Mouse (Mus musculus) MEL (cell line): ENCODE results near the gene Cep85l. TPM values are rescaled to one million over a fixed set of nuclear protein-coding genes. Genes with fewer than 3 reads are reported as not detected.

Source experiments
- DNase-seq: peaks from one replicate; pipeline ENCODE4 v3.0.0; 2011; ENCODE audit warnings: low read depth, low spot score
- H3K27ac ChIP-seq: 2 replicates; pipeline ENCODE4 v1.5.1; 2012; ENCODE audit warnings: low read depth, mild to moderate bottlenecking, control low read depth, low read length, moderate library complexity; ENCODE audit not compliant: control insufficient read depth
- H3K27me3 ChIP-seq, 2 experiments: fragments of 150-350 bp in 1 of 2; sonication (generic) in 1 of 2; 2 replicates each; pipeline ENCODE4 v1.6.1; 2012; ENCODE audit warnings: low read length in 2 of 2, mild to moderate bottlenecking in 2 of 2, improper control_type of control experiment in 1 of 2, moderate library complexity in 1 of 2; ENCODE audit not compliant: insufficient read depth in 2 of 2, control insufficient read depth in 1 of 2
- H3K36me3 ChIP-seq, 2 experiments: 2 replicates each; pipeline ENCODE4 v1.6.1; 2012 to 2014; ENCODE audit warnings: low read length in 2 of 2, improper control_type of control experiment in 1 of 2, inconsistent platforms in 1 of 2, mild to moderate bottlenecking in 1 of 2; ENCODE audit not compliant: insufficient read depth in 2 of 2, control insufficient read depth in 1 of 2
- H3K4me1 ChIP-seq, 2 experiments: fragments of 150-350 bp in 1 of 2; sonication (generic) in 1 of 2; 2 replicates each; pipeline ENCODE4 v1.6.1; 2012; ENCODE audit warnings: low read length in 2 of 2, improper control_type of control experiment in 1 of 2, mild to moderate bottlenecking in 1 of 2; ENCODE audit not compliant: insufficient read depth in 2 of 2, control insufficient read depth in 1 of 2
- H3K4me3 ChIP-seq, 2 experiments: fragments of 150-350 bp in 1 of 2; sonication (generic) in 1 of 2; 2 replicates each; pipeline ENCODE4 v1.5.1; 2012; ENCODE audit warnings: low read depth in 2 of 2, low read length in 2 of 2, mild to moderate bottlenecking in 2 of 2, moderate library complexity in 2 of 2, control low read depth in 1 of 2, improper control_type of control experiment in 1 of 2; ENCODE audit not compliant: control insufficient read depth in 1 of 2, insufficient read depth in 1 of 2
- H3K79me2 ChIP-seq: 2 replicates; pipeline ENCODE4 v1.6.1; 2012; ENCODE audit warnings: mild to moderate bottlenecking, low read length, moderate library complexity; ENCODE audit not compliant: control insufficient read depth, poor library complexity, insufficient read depth
- H3K9ac ChIP-seq: 2 replicates; pipeline ENCODE4 v1.6.1; 2012; ENCODE audit warnings: low read depth, mild to moderate bottlenecking, control low read depth, low read length, moderate library complexity; ENCODE audit not compliant: control insufficient read depth, poor library complexity, severe bottlenecking
- H3K9me3 ChIP-seq: fragments of 150-350 bp; sonication (generic); replicated peaks from 2 replicates; pipeline ENCODE4 v1.6.1; 2012; ENCODE audit warnings: mild to moderate bottlenecking, low read length, improper control_type of control experiment, moderate library complexity; ENCODE audit not compliant: insufficient read depth
- BHLHE40 ChIP-seq: IDR thresholded peaks from 2 replicates; pipeline ENCODE4 v1.6.1; 2012; ENCODE audit warnings: low read depth, mild to moderate bottlenecking, inconsistent platforms, low read length, improper control_type of control experiment, borderline replicate concordance
- CHD1 ChIP-seq: IDR thresholded peaks from 2 replicates; pipeline ENCODE4 v1.6.1; 2012; ENCODE audit warnings: low read depth, mild to moderate bottlenecking, inconsistent platforms, low read length, improper control_type of control experiment
- CTCF ChIP-seq, 3 experiments: IDR thresholded peaks in 2 of 3; conservative IDR thresholded peaks in 1 of 3; 2 replicates each; pipeline ENCODE4 v1.5.1; 2011 to 2012; ENCODE audit warnings: low read length in 3 of 3, low read depth in 2 of 3, mild to moderate bottlenecking in 2 of 3, improper control_type of control experiment in 1 of 3, inconsistent platforms in 1 of 3, mixed read lengths in 1 of 3, moderate library complexity in 1 of 3; ENCODE audit not compliant: control insufficient read depth in 1 of 3, insufficient read depth in 1 of 3, poor library complexity in 1 of 3, severe bottlenecking in 1 of 3
- EP300 ChIP-seq, 2 experiments: IDR thresholded peaks; 2 replicates each; pipeline ENCODE4 v1.6.1; 2011; ENCODE audit warnings: improper control_type of control experiment in 2 of 2, low read length in 2 of 2, low read depth in 1 of 2, mild to moderate bottlenecking in 1 of 2
- ETS1 ChIP-seq: IDR thresholded peaks from 2 replicates; pipeline ENCODE4 v1.6.1; 2012; ENCODE audit warnings: low read depth, mild to moderate bottlenecking, inconsistent platforms, low read length, improper control_type of control experiment, moderate library complexity
- GATA1 ChIP-seq: IDR thresholded peaks from 2 replicates; pipeline ENCODE4 v1.6.1; 2011; ENCODE audit warnings: low read depth, low read length, improper control_type of control experiment
- HCFC1 ChIP-seq: IDR thresholded peaks from 2 replicates; pipeline ENCODE4 v1.6.1; 2012; ENCODE audit warnings: low read depth, mild to moderate bottlenecking, inconsistent platforms, low read length, improper control_type of control experiment, moderate library complexity
- JUND ChIP-seq: IDR thresholded peaks from 2 replicates; pipeline ENCODE4 v1.6.1; 2011; ENCODE audit warnings: low read depth, mild to moderate bottlenecking, improper control_type of control experiment, low read length
- MAZ ChIP-seq: IDR thresholded peaks from 2 replicates; pipeline ENCODE4 v1.6.1; 2012; ENCODE audit warnings: low read depth, mild to moderate bottlenecking, inconsistent platforms, low read length, improper control_type of control experiment
- NELFE ChIP-seq: IDR thresholded peaks from 2 replicates; pipeline ENCODE4 v1.6.1; 2011; ENCODE audit warnings: low read depth, low read length, improper control_type of control experiment
- POLR2AphosphoS2 ChIP-seq: IDR thresholded peaks from 2 replicates; pipeline ENCODE4 v1.6.1; 2011; ENCODE audit warnings: low read length, improper control_type of control experiment
- RCOR1 ChIP-seq: IDR thresholded peaks from 2 replicates; pipeline ENCODE4 v1.6.1; 2012; ENCODE audit warnings: low read depth, mild to moderate bottlenecking, inconsistent platforms, low read length, improper control_type of control experiment
- SMC3 ChIP-seq: IDR thresholded peaks from 2 replicates; pipeline ENCODE4 v1.6.1; 2011; ENCODE audit warnings: low read depth, low read length, improper control_type of control experiment
- TCF12 ChIP-seq: IDR thresholded peaks from 2 replicates; pipeline ENCODE4 v1.6.1; 2014; ENCODE audit warnings: low read depth, mild to moderate bottlenecking, inconsistent platforms, low read length, improper control_type of control experiment, moderate library complexity
- USF1 ChIP-seq: IDR thresholded peaks from 2 replicates; pipeline ENCODE4 v1.6.1; 2014; ENCODE audit warnings: low read depth, mild to moderate bottlenecking, inconsistent platforms, low read length, improper control_type of control experiment, moderate library complexity
- USF2 ChIP-seq, 2 experiments: IDR thresholded peaks; 2 replicates each; pipeline ENCODE4 v1.6.1; 2011 to 2012; ENCODE audit warnings: improper control_type of control experiment in 2 of 2, low read length in 2 of 2, borderline replicate concordance in 1 of 2, inconsistent platforms in 1 of 2, low read depth in 1 of 2, mild to moderate bottlenecking in 1 of 2; ENCODE audit not compliant: insufficient read depth in 1 of 2
- ZKSCAN1 ChIP-seq: IDR thresholded peaks from 2 replicates; pipeline ENCODE4 v1.6.1; 2012; ENCODE audit warnings: low read depth, mild to moderate bottlenecking, inconsistent platforms, low read length, improper control_type of control experiment, moderate library complexity
- ZMIZ1 ChIP-seq: IDR thresholded peaks from 2 replicates; pipeline ENCODE4 v1.6.1; 2012; ENCODE audit warnings: low read depth, mild to moderate bottlenecking, inconsistent platforms, low read length, improper control_type of control experiment, moderate library complexity
- ZNF384 ChIP-seq: IDR thresholded peaks from 2 replicates; pipeline ENCODE4 v1.6.1; 2012; ENCODE audit warnings: low read depth, mild to moderate bottlenecking, inconsistent platforms, low read length, improper control_type of control experiment
- polyA plus RNA-seq, 2 experiments: library from polyadenylated mRNA; stranded (reverse) in 1 of 2; unstranded in 1 of 2; fragments of >175 nt in 1 of 2; fragments of >200 nt in 1 of 2; gene quantifications; 2 replicates each; pipeline versions ENCODE4 v1.2.1 to v1.2.4; 2012; ENCODE audit warnings: low replicate concordance in 2 of 2, low read depth in 1 of 2; ENCODE audit not compliant: insufficient read length in 2 of 2, insufficient read depth in 1 of 2, missing spikeins in 1 of 2
- total RNA-seq: library from RNA; depleted of rRNA; stranded (reverse); fragments of 300-350 nt; gene quantifications from 2 replicates; pipeline ENCODE4 v1.2.3, GENCODE M21; 2012

The Cep85l gene
- total and polyA plus RNA-seq, 3 experiments, result 2.2 to 43.1 (median 3.0) TPM

DNA sequence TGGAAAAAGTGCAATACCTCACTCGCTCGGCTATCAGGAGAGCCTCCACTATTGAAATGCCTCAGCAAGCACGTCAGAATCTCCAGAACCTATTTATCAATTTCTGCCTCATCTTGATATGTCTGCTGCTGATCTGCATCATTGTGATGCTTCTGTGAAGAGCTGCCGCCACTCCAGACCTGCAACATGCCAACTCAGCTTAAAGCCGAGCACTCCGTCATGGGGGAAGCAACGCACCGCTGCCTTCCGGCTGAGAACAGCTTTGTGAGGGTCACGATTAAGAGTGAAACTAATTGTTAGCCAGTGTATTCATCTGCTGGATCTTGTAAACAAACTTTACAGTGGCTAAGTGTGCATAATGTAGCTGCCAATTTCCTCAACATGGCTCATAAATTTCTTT, 35.9 kb downstream of the Cep85l start:
- Histone ChIP-seq H3K9ac (no peak overlapping the region), H3K9me3 (no peaks in the 10 kb centered on the region)

DNA sequence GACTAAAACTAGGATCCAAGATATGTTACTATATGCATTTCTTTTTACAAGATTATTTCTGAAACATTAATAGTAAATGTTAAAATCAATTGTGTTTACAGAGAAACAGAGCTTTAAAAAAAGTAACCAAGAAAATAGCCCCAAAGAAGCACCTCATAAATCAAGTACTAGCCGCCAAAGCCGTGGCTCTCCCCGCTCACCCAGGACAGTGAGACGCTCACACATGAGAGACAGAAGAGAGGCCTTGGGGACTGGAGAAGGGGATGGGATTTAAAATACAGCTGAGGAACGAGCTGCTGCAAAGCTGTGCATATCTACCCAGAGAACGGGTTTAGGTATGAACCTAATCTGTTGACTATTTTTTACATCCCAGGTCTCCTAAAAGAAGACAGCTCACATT, 36.4 kb downstream of the Cep85l start:
- Histone ChIP-seq H3K36me3 (peaks cover 0 to 5% of the 10 kb centered on the region in 2 experiments; a peak in 1 of 4 replicates), H3K4me3 (no peak overlapping the region)
- TF ChIP-seq MAZ, result no peak
- TF ChIP-seq CTCF (IDR thresholded peaks at IDR 0.05 in 2 of 3, conservative IDR thresholded peaks at IDR 0.05 in 1 of 3; ENCODE audit: control insufficient read depth in 1 of 3, insufficient read depth in 1 of 3, low read depth in 2 of 3, low read length in 3 of 3, poor library complexity in 1 of 3, severe bottlenecking in 1 of 3), result no peak
- no peak for TF ChIP-seq ZMIZ1
- TF ChIP-seq SMC3, result no peak
- TF ChIP-seq NELFE, result no peak
- TF ChIP-seq CHD1, result no peak
- TF ChIP-seq ZNF384, result no peak
- TF ChIP-seq TCF12, result no peak
- TF ChIP-seq JUND, result no peak
- TF ChIP-seq USF1, result no peak
- TF ChIP-seq BHLHE40, result no peak
- TF ChIP-seq ETS1, result no peak
- TF ChIP-seq ZKSCAN1, result no peak
- no peak for TF ChIP-seq USF2 (IDR thresholded peaks at IDR 0.05; ENCODE audit: borderline replicate concordance in 1 of 2, insufficient read depth in 1 of 2, low read depth in 1 of 2, low read length in 2 of 2)
- no peak for TF ChIP-seq EP300 (IDR thresholded peaks at IDR 0.05; ENCODE audit: low read depth in 1 of 2, low read length in 2 of 2)
- TF ChIP-seq RCOR1, result no peak
- no peak for TF ChIP-seq POLR2AphosphoS2
- no peak for TF ChIP-seq GATA1
- TF ChIP-seq, all 39 proteins: peak for 0
- H3K27ac ChIP-seq, result no peak overlapping the region
- H3K9ac ChIP-seq, result no peak overlapping the region
- H3K9me3 ChIP-seq, result no peaks in the 10 kb centered on the region
- peaks cover 1% of the 10 kb centered on the region; the same call in 1 of the 2 replicates for H3K79me2 ChIP-seq
- H3K27me3 ChIP-seq, result no peaks in the 10 kb centered on the region
- DNase-seq, result no peak
- peaks cover 4 to 15% of the 10 kb centered on the region in 2 experiments for H3K4me1 ChIP-seq

More for the DNA sequence above, 35.9 kb downstream of the Cep85l start:
- H3K79me2 ChIP-seq, result peaks cover 1% of the 10 kb centered on the region; the same call in 1 of the 2 replicates
- H3K4me1 ChIP-seq, result peaks cover 9 to 11% of the 10 kb centered on the region in 2 experiments; a peak in 3 of 4 replicates
- no peaks in the 10 kb centered on the region for H3K27me3 ChIP-seq
- no peak for DNase-seq
- no peak overlapping the region for H3K27ac ChIP-seq
- no peak for TF ChIP-seq MAZ
- TF ChIP-seq HCFC1, result no peak
- TF ChIP-seq, all 39 proteins: peak for 0
- Histone ChIP-seq H3K4me3 (no peak overlapping the region), H3K36me3 (peaks cover 0 to 7% of the 10 kb centered on the region in 2 experiments; a peak in 2 of 4 replicates)
